Mouse (Mus musculus) cortical plate, adult 2 months (tissue): Measurements from ENCODE around the gene Arhgef3.

Experiments
- CTCF ChIP-seq: fragments of 200-500 bp; IDR thresholded peaks from 2 replicates; pipeline ENCODE4 v1.5.1; 2011; ENCODE audit warnings: mild to moderate bottlenecking, control low read depth, low read length; ENCODE audit not compliant: insufficient read depth; ENCODE audit errors: extremely low read depth
- POLR2A ChIP-seq: fragments of 200-500 bp; IDR thresholded peaks from 2 replicates; pipeline ENCODE4 v1.6.1; 2011; ENCODE audit warnings: mild to moderate bottlenecking, low read length, control low read depth; ENCODE audit not compliant: insufficient read depth; ENCODE audit errors: extremely low read depth

GRCm38 (mm10) chr14:27081536-27082275, 33.0 kb upstream of the Arhgef3 start:
- TF ChIP-seq CTCF: no peak
- no peak for TF ChIP-seq POLR2A
